Mouse (Mus musculus): Measurements from ENCODE around the gene Gramd1c. TPM values are rescaled to one million over a fixed set of nuclear protein-coding genes. Genes with fewer than 3 reads are reported as not detected.
A peak's percentile ranks its signal among the peaks of the same experiment; 100 is the strongest.

The Gramd1c gene
- total RNA-seq, 2 experiments from 2014 or later: 0.40 to 0.74 TPM

DNA sequence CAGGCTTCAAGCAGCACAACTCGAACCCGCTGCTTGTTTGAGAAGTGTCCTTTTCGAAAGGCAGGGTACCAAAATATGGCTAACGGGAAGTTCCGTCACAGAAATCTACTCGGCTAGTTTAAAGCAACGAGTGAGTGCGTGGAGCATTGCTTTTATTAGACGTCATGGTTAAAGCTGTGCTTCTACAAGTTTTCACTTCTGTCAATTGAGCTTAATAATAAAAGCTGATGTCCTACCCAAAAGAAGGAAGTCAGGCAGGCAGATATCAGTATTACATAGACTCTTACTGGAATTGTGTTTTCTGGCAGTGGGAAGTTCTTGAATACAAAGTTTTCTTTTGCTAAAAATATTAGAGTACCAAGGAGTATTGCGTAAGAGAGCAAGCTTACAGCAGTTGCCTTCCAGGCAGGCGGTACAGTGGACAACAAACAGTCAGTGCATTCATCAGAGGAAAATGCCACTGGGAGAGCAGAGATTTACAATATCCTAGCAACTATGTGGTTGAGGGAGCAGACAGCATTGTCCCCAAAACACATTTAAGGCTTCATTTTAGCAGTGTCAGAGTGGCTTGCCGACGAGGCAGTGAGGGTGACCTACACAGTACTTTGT is 97.3 kb downstream of the Gramd1c start:
- peak; percentile 81 for ATAC-seq (ENCODE audit: poor library complexity, severe bottlenecking)

DNA sequence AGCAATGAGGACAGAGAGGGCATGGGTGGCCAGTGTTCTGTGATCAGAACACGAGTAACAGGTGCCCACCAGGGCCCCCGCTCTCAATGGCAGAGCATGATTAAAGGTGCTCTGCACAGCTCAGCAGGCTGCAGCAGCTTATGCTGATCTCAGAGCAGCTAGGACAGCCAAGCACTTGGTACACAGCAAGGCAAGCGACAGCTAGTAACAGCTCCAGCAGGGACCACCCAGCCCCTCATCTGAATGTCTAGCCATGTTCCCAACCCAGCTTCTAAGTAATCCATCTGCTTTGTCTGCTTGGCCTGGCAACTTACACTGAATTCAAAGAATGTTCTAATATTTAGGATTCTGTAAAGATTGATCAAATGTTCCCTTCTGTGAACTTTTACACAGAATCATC is 99.4 kb downstream of the Gramd1c start:
- ATAC-seq (ENCODE audit: poor library complexity, severe bottlenecking): no peak

DNA sequence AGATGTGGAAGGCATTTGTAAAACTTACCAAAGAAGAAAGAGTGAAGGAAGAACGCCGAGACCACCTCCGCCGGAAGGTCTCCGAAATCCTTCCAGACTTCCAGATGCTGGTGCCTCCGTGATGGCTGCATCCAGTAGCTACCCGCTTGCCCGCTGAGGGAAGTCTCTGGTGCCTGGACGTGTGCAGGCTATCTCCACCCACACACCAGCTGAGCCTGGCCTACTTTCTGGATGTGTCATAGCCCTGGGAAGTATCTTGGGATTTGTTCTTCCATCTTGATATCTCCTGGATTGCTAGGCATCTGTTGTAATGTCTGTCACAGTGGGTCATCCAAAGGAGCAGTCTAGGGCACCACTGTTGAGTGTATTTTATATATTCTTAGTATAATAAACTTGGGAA is 99.9 kb downstream of the Gramd1c start:
- ATAC-seq (ENCODE audit: poor library complexity, severe bottlenecking): no peak

- ATAC-seq (ENCODE audit: poor library complexity, severe bottlenecking): no peak
Observed at GRCm38 (mm10) chr16:43958038-43958437, 105.1 kb downstream of the Gramd1c start.

DNA sequence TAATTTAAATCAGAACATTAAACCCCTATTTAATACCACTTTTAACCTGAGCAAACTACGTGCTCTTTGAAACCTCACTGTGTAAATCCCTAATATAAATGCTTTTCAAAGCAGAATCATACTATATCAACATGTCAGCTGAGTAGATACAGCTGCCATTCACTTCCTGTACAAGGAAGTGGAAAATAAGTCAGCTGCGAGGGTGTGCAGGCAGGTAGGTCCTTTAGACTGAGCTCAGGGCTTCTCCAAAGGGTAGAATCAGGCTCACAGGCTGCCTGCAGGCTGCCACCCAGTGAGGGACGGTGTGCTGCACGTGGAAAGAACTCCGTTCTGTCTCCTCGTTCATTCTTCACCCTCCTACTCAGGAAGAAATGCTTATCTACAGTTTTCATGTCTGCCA is 108.2 kb downstream of the Gramd1c start:
- 0 out of 2 replicates have a peak, but pooled peaks have one; percentile 9 for ATAC-seq (ENCODE audit: poor library complexity, severe bottlenecking)

GRCm38 (mm10) chr16:43951591-43951990 is 111.6 kb downstream of the Gramd1c start:
- ATAC-seq (ENCODE audit: poor library complexity, severe bottlenecking): peak; percentile 95

DNA sequence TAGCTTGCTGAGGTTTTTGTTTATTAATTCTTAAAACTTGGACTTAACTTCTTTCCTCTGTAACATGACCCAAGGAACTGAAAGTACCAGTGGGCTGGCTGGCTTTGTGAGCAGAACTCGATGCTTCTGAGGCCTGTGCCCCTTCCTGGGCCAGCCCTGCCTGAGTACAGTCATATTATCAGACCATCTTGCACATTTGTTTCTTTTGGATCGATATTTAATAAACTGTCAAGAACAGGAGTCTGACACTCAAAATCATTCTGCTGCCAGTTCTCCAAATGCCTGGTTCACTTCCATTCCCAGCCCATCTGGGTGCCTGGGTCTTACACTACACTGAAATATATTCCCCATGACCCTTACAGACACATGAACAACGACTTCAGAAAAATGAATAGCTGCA is 117.3 kb downstream of the Gramd1c start:
- ATAC-seq (ENCODE audit: poor library complexity, severe bottlenecking): no peak

GRCm38 (mm10) chr16:43945351-43945750 is 117.8 kb downstream of the Gramd1c start:
- no peak for ATAC-seq (ENCODE audit: poor library complexity, severe bottlenecking)

- no peak for ATAC-seq (ENCODE audit: poor library complexity, severe bottlenecking)
Observed at GRCm38 (mm10) chr16:43940846-43941245, 122.3 kb downstream of the Gramd1c start.

GRCm38 (mm10) chr16:43935892-43936291 is 127.3 kb downstream of the Gramd1c start:
- no peak for ATAC-seq (ENCODE audit: poor library complexity, severe bottlenecking)

- ATAC-seq (ENCODE audit: poor library complexity, severe bottlenecking): no peak
Observed at GRCm38 (mm10) chr16:43935367-43935766, 127.8 kb downstream of the Gramd1c start.

- no peak for ATAC-seq (ENCODE audit: poor library complexity, severe bottlenecking)
Observed at GRCm38 (mm10) chr16:43934856-43935255, 128.3 kb downstream of the Gramd1c start.

DNA sequence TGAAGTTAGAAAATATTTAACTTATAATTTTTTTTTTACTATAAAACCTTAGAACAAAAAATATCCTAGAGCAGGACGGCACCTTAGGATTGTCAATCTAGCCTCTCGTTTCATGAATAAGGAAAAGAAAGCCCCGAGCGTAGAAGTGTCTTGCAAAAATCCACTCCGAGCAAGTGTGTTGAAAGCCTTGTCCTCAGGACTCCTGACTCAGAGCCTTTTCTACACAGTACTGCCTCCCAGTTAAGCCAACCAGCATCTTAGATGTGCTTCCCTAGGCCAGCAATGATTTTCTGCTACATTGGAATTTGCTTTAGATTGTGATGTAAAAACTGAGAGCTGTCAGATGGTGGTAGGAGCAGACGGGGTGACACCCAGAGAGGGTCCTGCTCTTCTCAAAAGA is 130.1 kb downstream of the Gramd1c start:
- no peak for ATAC-seq (ENCODE audit: poor library complexity, severe bottlenecking)

- no peak for ATAC-seq (ENCODE audit: poor library complexity, severe bottlenecking)
Observed at GRCm38 (mm10) chr16:43932319-43932718, 130.8 kb downstream of the Gramd1c start.

GRCm38 (mm10) chr16:43931502-43931901 is 131.6 kb downstream of the Gramd1c start:
- no peak for ATAC-seq (ENCODE audit: poor library complexity, severe bottlenecking)

DNA sequence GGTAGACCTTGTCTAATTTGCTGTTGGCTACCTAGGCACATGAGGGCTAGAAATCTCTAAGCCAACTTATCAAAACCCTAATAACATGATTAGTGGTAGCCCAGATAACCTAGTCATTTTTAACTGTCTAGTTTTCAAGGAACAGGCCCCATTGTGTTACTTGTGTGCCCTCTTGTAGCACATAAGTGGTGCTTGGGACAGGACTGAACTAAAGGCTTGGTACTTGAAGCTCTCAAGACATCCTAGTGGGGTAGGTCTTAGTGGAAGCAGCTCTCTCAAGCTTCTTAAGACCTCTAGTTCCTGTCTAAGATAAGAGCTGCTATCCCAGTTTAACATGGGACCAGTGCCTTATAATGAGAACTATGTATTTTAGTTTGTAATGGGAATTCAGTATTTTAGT is 132.6 kb downstream of the Gramd1c start:
- no peak for ATAC-seq (ENCODE audit: poor library complexity, severe bottlenecking)

Other genes starting within 250 kb of the Gramd1c start
- gene Ccdc191, start 173.5 kb downstream of the Gramd1c start, total RNA-seq (2015): 2.6 and 5.8 TPM in 2 replicates
- 4.6 and 10.7 TPM in 2 replicates for gene Ccdc191, start 173.5 kb downstream of the Gramd1c start, total RNA-seq (2017)
- gene Qtrt2, start 136.5 kb downstream of the Gramd1c start, total RNA-seq (2015): 2.6 and 3.5 TPM in 2 replicates
- 7.8 and 15.8 TPM in 2 replicates for gene Qtrt2, start 136.5 kb downstream of the Gramd1c start, total RNA-seq (2017)
- gene Zdhhc23, start 83.6 kb downstream of the Gramd1c start, total RNA-seq (2015): 0.91 and 0.98 TPM in 2 replicates
- 0.41 and 1.5 TPM in 2 replicates for gene Zdhhc23, start 83.6 kb downstream of the Gramd1c start, total RNA-seq (2017)
- 84.2 and 92.1 TPM in 2 replicates for gene Atp6v1a, start 76.4 kb upstream of the Gramd1c start, total RNA-seq (2015)
- 111 and 131 TPM in 2 replicates for gene Atp6v1a, start 76.4 kb upstream of the Gramd1c start, total RNA-seq (2017)
- gene Naa50, start 76.5 kb upstream of the Gramd1c start, total RNA-seq (2015): 66.0 and 77.7 TPM in 2 replicates
- 49.4 and 59.2 TPM in 2 replicates for gene Naa50, start 76.5 kb upstream of the Gramd1c start, total RNA-seq (2017)
- gene Usf3, start 109.9 kb upstream of the Gramd1c start, total RNA-seq (2015): 36.9 and 41.7 TPM in 2 replicates
- 13.9 and 17.6 TPM in 2 replicates for gene Usf3, start 109.9 kb upstream of the Gramd1c start, total RNA-seq (2017)

Measured in megakaryocyte, adult 5-6 weeks (primary cell).